Mouse (Mus musculus) brown adipose tissue, adult 24 weeks (tissue): ENCODE measurements around the gene Traf3ip2. TPM values are rescaled to one million over a fixed set of nuclear protein-coding genes. Genes with fewer than 3 reads are reported as not detected.

Source experiments
- polyA plus RNA-seq: library from polyadenylated mRNA; stranded (reverse); fragments of >200 nt; gene quantifications from 2 replicates; pipeline ENCODE4 v1.2.4, GENCODE M21; 2012; ENCODE audit not compliant: missing spikeins, insufficient read depth, insufficient read length

The Traf3ip2 gene
- polyA plus RNA-seq, 1 experiment, result 3.6 TPM

Other genes with a start within 250 kb of the Traf3ip2 start
- gene Fyn, start 244.1 kb upstream of the Traf3ip2 start, polyA plus RNA-seq, result 7.1 and 7.6 TPM in 2 replicates
- 4.3 and 6.9 TPM in 2 replicates for gene Rev3l, start 119.2 kb downstream of the Traf3ip2 start, polyA plus RNA-seq